Mouse (Mus musculus) bone marrow, adult 2 months (tissue): ENCODE measurements around the gene Mrpl34. TPM values are rescaled to one million over a fixed set of nuclear protein-coding genes. Genes with fewer than 3 reads are reported as not detected.

Experiments used
- H3K27ac ChIP-seq: fragments of 200-500 bp; 2 replicates; pipeline ENCODE4 v1.5.1; 2012; ENCODE audit warnings: low read depth, mild to moderate bottlenecking, control low read depth, inconsistent platforms, low read length; ENCODE audit not compliant: control insufficient read depth, poor library complexity, insufficient read depth
- H3K4me1 ChIP-seq: fragments of 200-500 bp; 2 replicates; pipeline ENCODE4 v1.6.1; 2011; ENCODE audit warnings: low read length; ENCODE audit not compliant: control insufficient read depth, insufficient read depth
- H3K4me3 ChIP-seq: fragments of 200-500 bp; replicated peaks from 2 replicates; pipeline ENCODE3; 2011; ENCODE audit warnings: mild to moderate bottlenecking, low read depth, low read length, control low read depth; ENCODE audit not compliant: control insufficient read depth
- CTCF ChIP-seq: fragments of 200-500 bp; IDR thresholded peaks from 2 replicates; pipeline ENCODE4 v1.5.1; 2011; ENCODE audit warnings: low read length, control low read depth; ENCODE audit not compliant: control insufficient read depth, insufficient read depth
- POLR2A ChIP-seq: fragments of 200-500 bp; IDR thresholded peaks from 2 replicates; pipeline ENCODE4 v1.6.1; 2011; ENCODE audit warnings: low read depth, mild to moderate bottlenecking, control low read depth, low read length, borderline replicate concordance; ENCODE audit not compliant: control insufficient read depth
- WGBS: fragments of 180-500 bp; shearing (Covaris S2); methylation state at CpG from one replicate; pipeline ENCODE4 v1.1.7; 2018; 5-methylcytosine and 5-hydroxymethylcytosine counted together
- polyA plus RNA-seq: library from polyadenylated mRNA; stranded (reverse); fragments of >200 nt; gene quantifications from 2 replicates; pipeline ENCODE4 v1.2.4, GENCODE M21; 2011; ENCODE audit warnings: low replicate concordance; ENCODE audit not compliant: missing spikeins, insufficient read depth, insufficient read length

Gene Mrpl34
- polyA plus RNA-seq, 1 experiment, result 42.9 TPM

DNA sequence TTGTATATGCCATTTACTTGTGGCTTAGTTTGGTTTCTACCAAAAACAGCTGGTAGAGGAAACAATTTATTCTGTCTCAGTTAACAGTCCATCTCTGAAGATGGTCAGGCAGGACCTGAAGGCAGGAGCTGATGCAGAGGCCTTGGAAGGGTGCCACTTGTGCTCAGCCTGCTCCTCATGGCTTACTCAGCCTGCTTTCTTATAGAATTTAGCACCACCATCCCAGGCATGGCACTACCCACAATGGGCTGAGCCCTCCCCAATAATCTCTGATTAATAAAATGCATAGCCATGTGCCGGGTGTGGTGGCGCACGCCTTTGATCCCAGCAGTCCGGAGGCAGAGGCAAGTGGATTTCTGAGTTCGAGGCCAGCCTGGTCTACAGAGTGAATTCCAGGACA is 1.4 kb downstream of the Mrpl34 start:
- no peak for TF ChIP-seq CTCF
- no peak for TF ChIP-seq POLR2A
- H3K4me1 ChIP-seq, result peaks cover 2% of the 10 kb centered on the region; the same call in 1 of the 2 replicates
- no peak overlapping the region for H3K4me3 ChIP-seq
- WGBS, result 95% methylated on average over 5 of the region's 5 CpGs
- H3K27ac ChIP-seq, result no peak overlapping the region

DNA sequence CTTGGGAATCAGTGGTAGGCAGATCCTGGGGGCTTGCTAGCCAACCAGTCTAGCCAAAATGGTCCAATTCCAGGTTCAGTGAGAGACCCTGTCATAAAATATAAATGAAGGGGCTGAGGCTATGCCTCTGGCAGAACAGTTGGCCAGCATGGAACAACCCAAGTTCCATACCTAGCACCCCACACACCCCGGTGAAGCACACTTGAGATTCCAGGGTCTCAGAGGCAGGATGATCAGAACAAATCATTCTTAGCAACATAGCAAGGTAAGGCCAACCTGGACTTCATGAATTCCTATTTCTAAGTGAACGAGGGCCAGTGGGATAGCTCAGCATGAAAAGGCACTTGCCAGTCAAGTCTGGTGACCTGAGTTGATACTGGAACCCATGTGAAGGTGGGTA is 2.4 kb downstream of the Mrpl34 start:
- Histone ChIP-seq H3K27ac (no peak overlapping the region), H3K4me3 (no peak overlapping the region), H3K4me1 (peaks cover 2% of the 10 kb centered on the region; the same call in 1 of the 2 replicates)
- WGBS, result 93% methylated on average over 2 of the region's 2 CpGs
- TF ChIP-seq CTCF (no peak), POLR2A (no peak)

DNA sequence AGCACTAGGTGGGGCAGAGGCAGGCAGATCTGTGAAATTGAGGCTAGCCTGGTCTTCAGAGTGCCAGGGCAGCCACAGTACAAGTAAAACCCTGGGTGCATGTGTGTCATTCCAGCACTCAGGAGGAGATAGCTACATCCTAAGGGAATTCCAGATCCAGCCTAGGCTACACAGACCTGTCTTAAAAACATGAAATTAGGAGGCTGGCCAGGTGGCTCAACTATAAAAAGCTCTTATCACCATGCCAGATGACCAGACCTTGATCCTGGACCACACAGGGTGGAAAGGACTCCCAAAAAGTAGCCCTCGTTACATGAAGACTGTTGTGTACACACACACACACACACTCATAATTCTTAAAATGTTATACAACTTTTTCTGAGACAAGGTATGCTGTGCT is 3.2 kb downstream of the Mrpl34 start:
- Histone ChIP-seq H3K4me1 (peaks cover 2% of the 10 kb centered on the region; the same call in 1 of the 2 replicates), H3K27ac (no peak overlapping the region), H3K4me3 (no peak overlapping the region)
- TF ChIP-seq POLR2A, result no peak
- no peak for TF ChIP-seq CTCF
- WGBS, result 85% methylated on average over 1 of the region's 1 CpGs

DNA sequence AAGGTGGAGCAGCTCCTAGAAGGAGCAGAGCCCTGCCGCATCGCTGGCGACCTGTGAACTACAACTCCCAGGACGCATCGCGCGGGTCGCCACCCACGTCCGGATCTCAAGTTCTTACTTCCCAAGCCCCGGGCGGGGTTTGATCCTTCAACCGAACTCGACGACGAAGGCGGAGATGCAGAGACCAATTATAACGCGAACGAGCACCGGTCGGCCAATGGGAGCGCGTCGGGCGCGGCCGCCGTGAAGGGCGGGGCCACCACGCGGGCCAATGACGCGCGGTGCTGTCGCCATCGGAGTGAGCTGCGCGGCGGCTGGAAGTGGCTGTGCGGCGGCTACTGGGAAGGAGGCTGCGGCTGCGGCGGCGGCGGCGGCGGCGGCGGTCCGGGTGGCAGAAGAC is 4.2 kb downstream of the Mrpl34 start, which contains the start of gene Dda1:
Gene Dda1, plus strand, starts transcription at position 284 of the 400 bp plus-strand sequence.
- H3K4me3 ChIP-seq, result peak within 1 kb of the TSS; percentile 81
- WGBS, result under 1% methylated on average over 52 of the region's 52 CpGs
- peaks cover 1% of the 10 kb centered on the region; the same call in 1 of the 2 replicates for H3K4me1 ChIP-seq
- TF ChIP-seq POLR2A, result peak; percentile 43; the same call in 1 of the 2 replicates
- TF ChIP-seq CTCF, result 0 out of 2 replicates have a peak, but pooled peaks have one; percentile 4
- H3K27ac ChIP-seq, result peak within 1 kb of the TSS; percentile 31; the same call in 1 of the 2 replicates

DNA sequence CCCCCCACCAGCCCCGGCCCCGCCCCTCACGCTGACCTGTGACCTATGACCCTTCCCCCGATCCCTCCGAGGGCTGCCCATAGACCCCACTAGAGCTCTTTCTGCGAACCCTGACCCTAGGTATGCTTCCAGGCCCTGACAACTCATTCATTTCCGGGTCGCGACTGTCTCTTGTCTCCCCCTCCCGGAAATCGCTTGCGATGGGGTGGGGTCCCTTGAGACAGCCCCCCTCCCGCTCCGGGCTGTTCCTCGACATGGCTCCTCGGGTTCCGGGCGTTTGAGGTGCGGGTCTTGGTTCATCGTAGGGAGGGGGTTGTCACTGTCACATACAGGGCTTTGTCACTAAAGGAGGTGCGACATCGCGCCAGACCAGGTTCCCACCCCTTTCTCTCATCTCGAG is 4.7 kb downstream of the Mrpl34 start:
- no peaks in the 10 kb centered on the region; the same call in 1 of the 2 replicates for H3K4me1 ChIP-seq
- TF ChIP-seq CTCF, result no peak
- TF ChIP-seq POLR2A, result no peak
- under 1% methylated on average over 23 of the region's 24 CpGs for WGBS
- H3K4me3 ChIP-seq, result peak overlapping the region; percentile 81
- 0 out of 2 replicates have a peak overlapping the region, but pooled peaks have one; percentile 29 for H3K27ac ChIP-seq

DNA sequence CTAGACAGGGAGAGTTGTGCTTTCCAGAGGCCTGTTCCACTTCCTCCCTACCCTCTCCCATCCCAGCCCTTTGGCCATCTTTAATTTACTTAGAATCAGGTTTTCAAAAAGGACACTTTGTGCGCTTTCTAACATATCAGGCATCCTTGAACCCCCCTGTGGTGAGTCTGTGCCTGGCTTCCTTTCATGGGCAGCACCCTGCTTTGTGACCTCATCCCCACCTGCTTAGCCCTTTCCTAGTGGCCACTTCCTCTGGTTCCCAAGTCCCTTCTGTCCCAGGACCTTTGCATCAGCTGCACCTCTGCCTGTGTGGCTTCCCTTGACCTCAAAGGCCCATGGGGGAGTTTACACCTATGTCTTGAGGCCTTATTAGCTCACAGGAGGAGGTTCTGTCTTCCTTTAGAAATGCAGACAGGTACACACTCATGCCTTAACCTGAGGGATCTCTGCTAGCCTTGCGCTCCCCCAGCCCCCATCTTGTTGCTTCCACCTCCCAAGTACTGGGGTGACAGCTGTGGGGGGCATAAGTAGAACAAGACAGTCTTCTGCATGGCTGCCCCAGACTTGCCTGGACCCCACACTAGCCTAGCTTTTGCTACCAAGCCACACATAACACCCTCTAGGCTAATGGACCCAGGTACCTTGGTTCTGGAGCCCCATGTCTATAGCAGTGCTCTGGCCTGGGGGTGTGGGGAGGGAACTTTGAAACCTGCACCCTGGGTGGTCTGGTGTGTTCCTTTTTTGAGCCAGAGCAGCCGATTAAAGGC is 5.6 kb downstream of the Mrpl34 start:
- 77% methylated on average over 3 of the region's 3 CpGs for WGBS
- Histone ChIP-seq H3K27ac (no peak overlapping the region), H3K4me1 (no peaks in the 10 kb centered on the region; the same call in 1 of the 2 replicates), H3K4me3 (peak overlapping the region; percentile 81)
- TF ChIP-seq CTCF (no peak), POLR2A (no peak)

DNA sequence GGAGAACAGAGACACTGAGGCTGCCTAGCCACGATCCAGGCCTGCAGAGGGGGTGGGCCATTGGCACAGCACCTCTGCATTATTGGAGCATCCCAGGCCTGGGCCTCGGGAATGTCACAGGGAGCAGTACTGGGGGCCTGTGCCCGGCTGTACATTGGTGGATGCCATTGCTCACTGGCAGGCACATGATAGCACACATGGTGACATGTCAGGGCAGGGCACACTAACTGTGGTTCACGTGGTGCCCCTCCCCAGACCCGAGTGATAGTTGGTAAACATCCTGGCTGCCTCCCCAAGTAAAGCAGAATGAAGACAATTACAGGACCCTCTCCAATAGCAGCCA is 6.1 kb downstream of the Mrpl34 start:
- 74% methylated on average over 5 of the region's 5 CpGs for WGBS
- Histone ChIP-seq H3K27ac (no peak overlapping the region), H3K4me1 (no peaks in the 10 kb centered on the region; the same call in 1 of the 2 replicates), H3K4me3 (no peak overlapping the region)
- TF ChIP-seq POLR2A (no peak), CTCF (no peak)

DNA sequence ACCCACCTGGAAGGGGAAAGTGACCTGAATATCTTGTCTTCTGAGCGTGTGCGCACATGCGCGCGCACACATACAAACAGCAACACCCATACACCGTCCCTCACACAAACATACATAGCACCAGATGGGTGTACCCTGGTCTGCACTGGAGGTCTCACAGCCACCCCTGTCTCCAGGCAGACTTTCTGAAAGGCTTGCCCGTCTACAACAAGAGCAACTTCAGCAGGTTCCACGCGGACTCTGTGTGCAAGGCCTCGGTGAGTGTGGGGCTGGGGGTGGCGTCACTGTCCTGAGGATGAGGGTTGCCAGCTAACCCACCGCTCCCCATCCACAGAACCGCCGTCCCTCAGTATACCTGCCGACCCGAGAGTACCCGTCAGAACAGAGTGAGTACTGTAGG is 7.1 kb downstream of the Mrpl34 start:
- TF ChIP-seq POLR2A (no peak), CTCF (no peak)
- H3K27ac ChIP-seq, result no peak overlapping the region
- no peaks in the 10 kb centered on the region; the same call in 1 of the 2 replicates for H3K4me1 ChIP-seq
- WGBS, result 93% methylated on average over 17 of the region's 17 CpGs
- no peak overlapping the region for H3K4me3 ChIP-seq
